Mouse (Mus musculus): ENCODE data around the gene Serpinb6b.

GRCm38 (mm10) chr13:32986256-32986655, 21.2 kb downstream of the Serpinb6b start:
- TF ChIP-seq CTCF (IDR thresholded peaks at IDR 0.05): no peak
- TF ChIP-seq EP300 (IDR thresholded peaks at IDR 0.05): no peak

Measured in lung, postnatal 0 days (tissue).